In the genomic region with DNA sequence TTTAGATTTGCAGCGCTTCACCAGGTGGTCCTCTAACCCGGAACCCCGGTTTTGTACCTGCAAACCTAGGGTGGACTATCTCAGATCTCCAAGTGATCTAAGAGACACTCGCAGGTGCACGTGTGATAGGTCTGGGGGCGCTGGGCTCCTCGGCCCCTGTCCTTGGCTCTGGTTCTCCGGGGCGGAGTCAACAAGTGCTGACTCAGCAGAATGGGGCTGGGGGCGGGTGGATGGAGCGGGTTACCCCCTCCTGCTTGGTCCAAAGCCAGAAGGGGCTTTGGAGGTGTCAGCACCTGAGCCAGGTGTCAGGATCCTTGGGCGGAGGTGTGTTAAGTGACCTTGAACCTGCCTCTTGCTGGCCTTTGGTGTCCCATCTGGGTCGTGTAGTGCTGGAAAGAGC, we compare ENCODE assay signal across 1 mouse cellular context.
TF ChIP-seq lines count a peak whose summit lies in the region.

No protein-coding gene starts in this region.

TF ChIP-seq in MEL, 35 proteins besides CTCF, POLR2A, EP300 and RAD21:
- no peak for TF ChIP-seq MEF2A (IDR thresholded peaks at IDR 0.05; ENCODE audit: extremely low read depth, insufficient replicate concordance, low read depth, low read length, poor library complexity, severe bottlenecking)
- peak; percentile 92 for TF ChIP-seq MAFK (IDR thresholded peaks at IDR 0.05; ENCODE audit: borderline replicate concordance, low read depth, low read length)
- no peak for TF ChIP-seq CHD2 (IDR thresholded peaks at IDR 0.05; ENCODE audit: low read length)
- TF ChIP-seq POLR2AphosphoS2 (IDR thresholded peaks at IDR 0.05; ENCODE audit: low read length): no peak
- TF ChIP-seq TCF12 (IDR thresholded peaks at IDR 0.05; ENCODE audit: low read depth, low read length): no peak
- TF ChIP-seq ZKSCAN1 (IDR thresholded peaks at IDR 0.05; ENCODE audit: low read depth, low read length): no peak
- TF ChIP-seq ZNF384 (IDR thresholded peaks at IDR 0.05; ENCODE audit: low read depth, low read length): no peak
- TF ChIP-seq POLR2AphosphoS5 (IDR thresholded peaks at IDR 0.05; ENCODE audit: borderline replicate concordance, low read depth, low read length): no peak
TF ChIP-seq in MEL: peak in this region for 1.
